Mouse (Mus musculus) splenic B cell, adult 2 months (primary cell): ENCODE data around the gene Pax8.

Experiments used
- DNase-seq: peaks from one replicate; pipeline ENCODE4 v3.0.0-alpha.2; 2011; ENCODE audit warnings: low read depth, low spot score
- H3K27me3 ChIP-seq: 2 replicates; pipeline ENCODE4 v1.6.1; 2012; ENCODE audit warnings: mild to moderate bottlenecking, low read length, moderate library complexity, mixed read lengths; ENCODE audit not compliant: control insufficient read depth, poor library complexity, insufficient read depth, severe bottlenecking
- H3K36me3 ChIP-seq: 2 replicates; pipeline ENCODE4 v1.6.1; 2012; ENCODE audit warnings: mild to moderate bottlenecking, low read length, moderate library complexity, mixed read lengths; ENCODE audit not compliant: control insufficient read depth, poor library complexity, insufficient read depth, severe bottlenecking

Gene Pax8

GRCm38 (mm10) chr2:24474514-24475378 lies 653 bp downstream of the Pax8 start:
- no peaks in the 10 kb centered on the region for H3K36me3 ChIP-seq
- DNase-seq: no peak
- no peaks in the 10 kb centered on the region for H3K27me3 ChIP-seq

- Histone ChIP-seq H3K36me3 (no peaks in the 10 kb centered on the region), H3K27me3 (no peaks in the 10 kb centered on the region)
- no peak for DNase-seq
Measured at GRCm38 (mm10) chr2:24473641-24474511, 1.5 kb downstream of the Pax8 start.

GRCm38 (mm10) chr2:24472677-24473076 lies 2.7 kb downstream of the Pax8 start:
- Histone ChIP-seq H3K36me3 (no peaks in the 10 kb centered on the region), H3K27me3 (no peaks in the 10 kb centered on the region)
- no peak for DNase-seq

- H3K36me3 ChIP-seq: no peaks in the 10 kb centered on the region
- no peak for DNase-seq
- H3K27me3 ChIP-seq: no peaks in the 10 kb centered on the region
Measured at GRCm38 (mm10) chr2:24472111-24472510, 3.3 kb downstream of the Pax8 start.

GRCm38 (mm10) chr2:24469102-24469501 lies 6.3 kb downstream of the Pax8 start:
- H3K36me3 ChIP-seq: no peaks in the 10 kb centered on the region
- no peak for DNase-seq

GRCm38 (mm10) chr2:24468430-24468829 lies 7.0 kb downstream of the Pax8 start:
- Histone ChIP-seq H3K36me3 (no peaks in the 10 kb centered on the region), H3K27me3 (no peaks in the 10 kb centered on the region)
- no peak for DNase-seq

More at GRCm38 (mm10) chr2:24469102-24469501, 6.3 kb downstream of the Pax8 start:
- no peaks in the 10 kb centered on the region for H3K27me3 ChIP-seq

GRCm38 (mm10) chr2:24467156-24467555 lies 8.2 kb downstream of the Pax8 start:
- Histone ChIP-seq H3K36me3 (no peaks in the 10 kb centered on the region), H3K27me3 (no peaks in the 10 kb centered on the region)
- no peak for DNase-seq

- Histone ChIP-seq H3K36me3 (no peaks in the 10 kb centered on the region), H3K27me3 (no peaks in the 10 kb centered on the region)
- no peak for DNase-seq
Measured at GRCm38 (mm10) chr2:24460808-24461127, 14.6 kb downstream of the Pax8 start.

- Histone ChIP-seq H3K27me3 (no peaks in the 10 kb centered on the region), H3K36me3 (no peaks in the 10 kb centered on the region)
- DNase-seq: no peak
Measured at GRCm38 (mm10) chr2:24460112-24460807, 15.1 kb downstream of the Pax8 start.

- no peaks in the 10 kb centered on the region for H3K27me3 ChIP-seq
- no peak for DNase-seq
- H3K36me3 ChIP-seq: no peaks in the 10 kb centered on the region
Measured at GRCm38 (mm10) chr2:24456841-24457240, 18.6 kb downstream of the Pax8 start.

- Histone ChIP-seq H3K27me3 (no peaks in the 10 kb centered on the region), H3K36me3 (no peaks in the 10 kb centered on the region)
- DNase-seq: no peak
Measured at GRCm38 (mm10) chr2:24455057-24455855, 20.1 kb downstream of the Pax8 start.

GRCm38 (mm10) chr2:24454429-24455011 lies 20.9 kb downstream of the Pax8 start:
- DNase-seq: no peak
- no peaks in the 10 kb centered on the region for H3K36me3 ChIP-seq
- H3K27me3 ChIP-seq: no peaks in the 10 kb centered on the region

GRCm38 (mm10) chr2:24453206-24453605 lies 22.2 kb downstream of the Pax8 start:
- no peak for DNase-seq
- no peaks in the 10 kb centered on the region for H3K27me3 ChIP-seq
- no peaks in the 10 kb centered on the region for H3K36me3 ChIP-seq

- no peaks in the 10 kb centered on the region for H3K36me3 ChIP-seq
Measured at GRCm38 (mm10) chr2:24449111-24449510, 26.3 kb downstream of the Pax8 start.

More at GRCm38 (mm10) chr2:24449111-24449510, 26.3 kb downstream of the Pax8 start:
- DNase-seq: no peak
- H3K27me3 ChIP-seq: no peaks in the 10 kb centered on the region
